Mouse (Mus musculus) urinary bladder, postnatal 36 days (tissue): ENCODE data around the gene Mcee.

Experiments
- DNase-seq, 2 experiments: peaks; one replicate each; pipeline ENCODE4 v3.0.0; 2022; ENCODE audit warnings: low spot score in 2 of 2, mixed read lengths in 1 of 2

The Mcee gene

GRCm38 (mm10) chr7:64424861-64425260 is 32.5 kb downstream of the Mcee start:
- DNase-seq: no peak

GRCm38 (mm10) chr7:64439595-64440518 is 47.5 kb downstream of the Mcee start:
- DNase-seq: no peak

- no peak for DNase-seq
Measured at GRCm38 (mm10) chr7:64440519-64440918, 48.1 kb downstream of the Mcee start.

GRCm38 (mm10) chr7:64450631-64451030 is 58.2 kb downstream of the Mcee start:
- no peak for DNase-seq

GRCm38 (mm10) chr7:64451441-64451840 is 59.0 kb downstream of the Mcee start:
- DNase-seq: no peak

- DNase-seq: no peak
Measured at GRCm38 (mm10) chr7:64451861-64452382, 59.5 kb downstream of the Mcee start.

GRCm38 (mm10) chr7:64452471-64453222 is 60.2 kb downstream of the Mcee start:
- DNase-seq: no peak

- no peak for DNase-seq
Measured at GRCm38 (mm10) chr7:64456176-64456575, 63.8 kb downstream of the Mcee start.

GRCm38 (mm10) chr7:64456676-64457075 is 64.3 kb downstream of the Mcee start:
- DNase-seq: no peak

- no peak for DNase-seq
Measured at GRCm38 (mm10) chr7:64457811-64458210, 65.4 kb downstream of the Mcee start.
